Mouse (Mus musculus) C2C12 (cell line): Measurements from ENCODE around the gene Kcnma1.

Experiments used
- CEBPB ChIP-seq: IDR thresholded peaks from one replicate; pipeline ENCODE4 v1.6.1; 2011; ENCODE audit warnings: low read depth, mild to moderate bottlenecking, control low read depth, moderate library complexity
- CTCF ChIP-seq: IDR thresholded peaks from one replicate; pipeline ENCODE4 v1.5.1; 2011; ENCODE audit not compliant: control insufficient read depth, insufficient read depth, insufficient read length
- FOSL1 ChIP-seq: IDR thresholded peaks from one replicate; pipeline ENCODE4 v1.8.0; 2011; ENCODE audit warnings: mild to moderate bottlenecking, low read length; ENCODE audit not compliant: poor library complexity, insufficient read depth, severe bottlenecking
- MAX ChIP-seq: IDR thresholded peaks from one replicate; pipeline ENCODE4 v1.6.1; 2011; ENCODE audit warnings: mild to moderate bottlenecking, control low read depth
- MYOD1 ChIP-seq: IDR thresholded peaks from one replicate; pipeline ENCODE4 v1.6.1; 2011; ENCODE audit warnings: low read depth; ENCODE audit not compliant: control insufficient read depth, insufficient read length
- MYOG ChIP-seq: IDR thresholded peaks from one replicate; pipeline ENCODE4 v1.6.1; 2011; ENCODE audit not compliant: control insufficient read depth, insufficient read length; ENCODE audit errors: extremely low read depth
- USF1 ChIP-seq: IDR thresholded peaks from one replicate; pipeline ENCODE4 v1.6.1; 2011; ENCODE audit warnings: low read depth, mild to moderate bottlenecking, control low read depth, moderate library complexity

DNA sequence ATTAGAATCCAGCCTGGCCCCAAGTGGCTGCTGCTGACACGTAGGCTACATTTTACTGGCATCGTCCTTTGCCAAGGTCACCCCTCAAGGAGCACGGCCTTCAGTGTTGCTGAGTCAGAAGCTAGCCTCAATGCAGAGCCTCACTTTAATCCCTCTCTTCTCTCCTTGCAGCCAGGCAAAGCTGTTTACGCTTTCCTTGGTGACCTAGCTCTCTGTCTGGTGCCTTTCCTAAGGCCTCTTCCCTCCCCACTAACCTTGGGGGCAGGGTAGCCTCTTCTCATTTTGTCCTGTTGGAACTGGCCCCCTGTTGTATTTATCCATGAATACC is 21.9 kb upstream of the Kcnma1 start:
- TF ChIP-seq CTCF = no peak
- TF ChIP-seq MYOD1 = no peak
- no peak for TF ChIP-seq USF1
- TF ChIP-seq MYOG = no peak
- TF ChIP-seq CEBPB = no peak
- TF ChIP-seq FOSL1 = no peak
- no peak for TF ChIP-seq MAX
